Mouse (Mus musculus): Measurements from ENCODE around the gene 9030025P20Rik.

- TF ChIP-seq GATA1 (IDR thresholded peaks at IDR 0.05; ENCODE audit: low read length) (no peak), TAL1 (IDR thresholded peaks at IDR 0.05; ENCODE audit: low read length) (no peak)
Measured at GRCm38 (mm10) chr17:14958686-14959327, 19.5 kb upstream of the 9030025P20Rik start.

Data from erythroblast, embryonic 14.5 days (primary cell).